Mouse (Mus musculus): ENCODE data around the gene Rbfox3.

- no peak for TF ChIP-seq ZMIZ1 (IDR thresholded peaks at IDR 0.05; ENCODE audit: low read depth, low read length)
- no peak for TF ChIP-seq CTCF (conservative IDR thresholded peaks at IDR 0.05 in 1 of 2, IDR thresholded peaks at IDR 0.05 in 1 of 2; ENCODE audit: low read depth in 2 of 2, low read length in 2 of 2)
Observed at GRCm38 (mm10) chr11:118473842-118474500, 437.4 kb downstream of the Rbfox3 start.

Measured in CH12.LX (cell line).